Mouse (Mus musculus): ENCODE data around the gene Ggt6.

GRCm38 (mm10) chr11:72391181-72391580 lies 44.1 kb upstream of the Ggt6 start:
- no peak for TF ChIP-seq GATA1 (IDR thresholded peaks at IDR 0.05; ENCODE audit: borderline replicate concordance, low read length)
- no peak for TF ChIP-seq FLI1 (IDR thresholded peaks at IDR 0.05; ENCODE audit: low read length)
